Mouse (Mus musculus) erythroblast, embryonic 14.5 days (primary cell): ENCODE measurements around the gene Trip12.

Experiments used
- GATA1 ChIP-seq: IDR thresholded peaks from 2 replicates; pipeline ENCODE4 v1.6.1; 2012; ENCODE audit warnings: low read length, inconsistent platforms, mixed read lengths
- TAL1 ChIP-seq: IDR thresholded peaks from 3 replicates; pipeline ENCODE4 v1.6.1; 2012; ENCODE audit warnings: low read length, inconsistent platforms, mixed read lengths

- TF ChIP-seq GATA1, result no peak
- TF ChIP-seq TAL1, result no peak
Measured at GRCm38 (mm10) chr1:84890005-84890393, 49.7 kb upstream of the Trip12 start.
